Mouse (Mus musculus): ENCODE results near the gene Psmb9.

GRCm38 (mm10) chr17:34179019-34179418 lies 8.5 kb downstream of the Psmb9 start:
- TF ChIP-seq CTCF (IDR thresholded peaks at IDR 0.05) (no peak), EP300 (IDR thresholded peaks at IDR 0.05; ENCODE audit: insufficient read depth, low read depth, low read length) (no peak)
